Comparison of ENCODE assay signal across 8 mouse cellular contexts in the genomic region with DNA sequence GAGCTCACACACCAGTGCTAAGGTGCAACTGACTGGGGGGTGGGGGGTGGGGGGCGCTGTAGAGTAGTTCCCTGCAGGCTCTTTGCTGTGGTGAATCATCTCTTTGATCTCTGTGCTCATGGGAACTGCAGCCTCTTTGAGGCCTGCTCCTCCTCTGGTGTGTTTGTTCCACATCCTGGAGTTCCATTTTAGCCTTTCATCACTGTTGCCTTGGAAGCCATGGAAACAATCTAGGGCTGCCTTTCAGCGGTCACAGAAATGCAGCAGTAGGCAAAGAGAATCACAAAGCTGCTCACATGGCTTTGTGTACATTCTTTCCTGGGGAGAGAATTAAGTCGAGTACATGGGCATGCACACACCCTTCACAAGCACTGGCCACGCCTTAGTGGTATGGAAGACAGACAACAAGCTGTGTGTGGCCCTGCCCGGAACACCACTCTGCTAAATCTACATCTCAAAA.
A peak's percentile ranks its signal among the peaks of the same experiment; 100 is the strongest.
DNase-seq lines count a peak whose midpoint lies in the region; ATAC-seq lines count a peak whose summit lies in the region.

No protein-coding gene starts in this region.

- no peak overlapping the region for H3K9ac ChIP-seq in heart, embryonic 11.5 days (ENCODE audit: low read depth, low read length)

- peaks cover 18% of the 10 kb centered on the region for H3K4me1 ChIP-seq in heart, embryonic 11.5 days (ENCODE audit: control insufficient read depth, insufficient read depth, low read length)
- H3K4me1 ChIP-seq in forebrain, embryonic 10.5 days, result peaks cover 26% of the 10 kb centered on the region

- DNase-seq in heart, adult 11 months, result peak; percentile 45
- peak; percentile 84 for DNase-seq in ES-CJ7 (ENCODE audit: low read depth, low spot score)
- DNase-seq in forebrain, embryonic 10.5 days (ENCODE audit: extremely low spot score, low spot score), result peak; percentile 61
- DNase-seq in lung, postnatal 25 days (ENCODE audit: low spot score), result peak; percentile 35
- DNase-seq in heart, adult 8-10 months (ENCODE audit: low spot score), result no peak
- no peak for DNase-seq in gastrocnemius, adult 18-20 months (ENCODE audit: low spot score)
- no peak for DNase-seq in cerebellum, adult 11 months

- WGBS in heart, embryonic 11.5 days (ENCODE audit: insufficient replicate concordance), result 36% methylated on average over 5 of the region's 5 CpGs
- WGBS in forebrain, embryonic 10.5 days, result 26% methylated on average over 5 of the region's 5 CpGs

- H3K27ac ChIP-seq in heart, embryonic 11.5 days (ENCODE audit: low read depth, low read length), result no peak overlapping the region
- peak overlapping the region; percentile 69; the same call in 1 of the 2 replicates for H3K27ac ChIP-seq in forebrain, embryonic 10.5 days

- no peaks in the 10 kb centered on the region for H3K9me3 ChIP-seq in heart, embryonic 11.5 days (replicated peaks; ENCODE audit: control insufficient read depth, low read length)
- no peaks in the 10 kb centered on the region for H3K9me3 ChIP-seq in forebrain, embryonic 10.5 days

- no peaks in the 10 kb centered on the region for H3K27me3 ChIP-seq in heart, embryonic 11.5 days (ENCODE audit: control insufficient read depth, insufficient read depth, low read length)
- no peaks in the 10 kb centered on the region; the same call in 1 of the 2 replicates for H3K27me3 ChIP-seq in forebrain, embryonic 10.5 days (ENCODE audit: poor library complexity, severe bottlenecking)

- ATAC-seq in heart, embryonic 11.5 days (replicated peaks; ENCODE audit: insufficient number of reproducible peaks, low FRiP score, low TSS enrichment), result no peak

- no peak overlapping the region for H3K4me2 ChIP-seq in heart, embryonic 11.5 days

- H3K36me3 ChIP-seq in heart, embryonic 11.5 days (ENCODE audit: control insufficient read depth, insufficient read depth, low read length), result no peaks in the 10 kb centered on the region
- H3K36me3 ChIP-seq in forebrain, embryonic 10.5 days (replicated peaks), result peaks cover 11% of the 10 kb centered on the region; the same call in 1 of the 2 replicates

- no peak overlapping the region for H3K4me3 ChIP-seq in heart, embryonic 11.5 days (ENCODE audit: low read depth, low read length)
- no peak overlapping the region for H3K4me3 ChIP-seq in forebrain, embryonic 10.5 days

Comparison
In these comparisons a context has a peak if more than half of its experiments do, and no peak if none do; other contexts are left out.
1. DNase-seq: peak in heart, adult 11 months (single experiment), ES-CJ7 (single experiment), forebrain, embryonic 10.5 days (single experiment) and lung, postnatal 25 days (single experiment); none in heart, adult 8-10 months (single experiment), gastrocnemius, adult 18-20 months (single experiment) and cerebellum, adult 11 months (single experiment).